Mouse (Mus musculus): ENCODE measurements around the gene Egfl8.

- TF ChIP-seq CTCF (IDR thresholded peaks at IDR 0.05; ENCODE audit: control insufficient read depth, insufficient read depth, low read length): no peak
- no peak for TF ChIP-seq POLR2A (IDR thresholded peaks at IDR 0.05; ENCODE audit: borderline replicate concordance, control insufficient read depth, low read depth, low read length)
Measured at GRCm38 (mm10) chr17:34568421-34568820, 47.4 kb downstream of the Egfl8 start.

Measured in bone marrow, adult 2 months (tissue).